Mouse (Mus musculus) forebrain, embryonic 15.5 days (tissue): ENCODE results near the gene Olfr638. TPM values are rescaled to one million over a fixed set of nuclear protein-coding genes. Genes with fewer than 3 reads are reported as not detected.

Experiments used
- polyA plus RNA-seq: library from polyadenylated mRNA; unstranded; fragments of >200 nt; fragmentation: Nextera tagmentation; extraction: Ambion mirVana; gene quantifications from 2 replicates; pipeline ENCODE4 v1.2.1, GENCODE M21; 2015

The Olfr638 gene
- polyA plus RNA-seq, 1 experiment from 2014 or later, result not detected

Other genes with a start within 250 kb of the Olfr638 start
- not detected in 2 replicates for gene Olfr630, start 241.4 kb upstream of the Olfr638 start, polyA plus RNA-seq
- not detected in 2 replicates for gene Olfr69, start 227.2 kb upstream of the Olfr638 start, polyA plus RNA-seq
- gene Olfr68, start 219.0 kb upstream of the Olfr638 start, polyA plus RNA-seq, result not detected in 2 replicates
- not detected in 2 replicates for gene Olfr67, start 206.9 kb upstream of the Olfr638 start, polyA plus RNA-seq
- 1,298 and 1,407 TPM in 2 replicates for gene Hbb-bt, start 184.8 kb upstream of the Olfr638 start, polyA plus RNA-seq
- gene Hbb-bs, start 170.7 kb upstream of the Olfr638 start, polyA plus RNA-seq, result 3,597 and 4,102 TPM in 2 replicates
- not detected in 2 replicates for gene Hbb-bh2, start 158.2 kb upstream of the Olfr638 start, polyA plus RNA-seq
- 1.1 and 2.1 TPM in 2 replicates for gene Hbb-bh1, start 155.6 kb upstream of the Olfr638 start, polyA plus RNA-seq
- 114 and 201 TPM in 2 replicates for gene Hbb-y, start 145.5 kb upstream of the Olfr638 start, polyA plus RNA-seq
- not detected in 2 replicates for gene Olfr66, start 112.5 kb upstream of the Olfr638 start, polyA plus RNA-seq
- gene Olfr64, start 104.3 kb upstream of the Olfr638 start, polyA plus RNA-seq, result not detected in 2 replicates
- not detected in 2 replicates for gene Olfr65, start 95.3 kb upstream of the Olfr638 start, polyA plus RNA-seq
- not detected in 2 replicates for gene Olfr631, start 69.9 kb upstream of the Olfr638 start, polyA plus RNA-seq
- gene Olfr632, start 64.4 kb upstream of the Olfr638 start, polyA plus RNA-seq, result not detected in 2 replicates
- not detected in 2 replicates for gene Olfr633, start 54.3 kb upstream of the Olfr638 start, polyA plus RNA-seq
- gene Olfr635, start 27.6 kb upstream of the Olfr638 start, polyA plus RNA-seq, result not detected in 2 replicates
- gene Olfr639, start 18.6 kb downstream of the Olfr638 start, polyA plus RNA-seq, result not detected in 2 replicates
- not detected in 2 replicates for gene Olfr640, start 26.8 kb downstream of the Olfr638 start, polyA plus RNA-seq
- not detected in 2 replicates for gene Olfr641, start 36.7 kb downstream of the Olfr638 start, polyA plus RNA-seq
- gene Olfr642, start 53.9 kb downstream of the Olfr638 start, polyA plus RNA-seq, result not detected in 2 replicates
- gene 4930516K23Rik, start 62.7 kb downstream of the Olfr638 start, polyA plus RNA-seq, result not detected in 2 replicates
- gene Olfr644, start 73.1 kb downstream of the Olfr638 start, polyA plus RNA-seq, result not detected in 2 replicates
- not detected in 2 replicates for gene Olfr645, start 86.7 kb downstream of the Olfr638 start, polyA plus RNA-seq
- not detected in 2 replicates for gene Olfr646, start 106.1 kb downstream of the Olfr638 start, polyA plus RNA-seq
- not detected in 2 replicates for gene Ubqln5, start 131.1 kb downstream of the Olfr638 start, polyA plus RNA-seq
- not detected in 2 replicates for gene Olfr643, start 138.7 kb downstream of the Olfr638 start, polyA plus RNA-seq
- gene Ubqln3, start 144.5 kb downstream of the Olfr638 start, polyA plus RNA-seq, result not detected in 2 replicates
- not detected in 2 replicates for gene Ubqlnl, start 151.8 kb downstream of the Olfr638 start, polyA plus RNA-seq
- not detected in 2 replicates for gene Olfm5, start 166.1 kb downstream of the Olfr638 start, polyA plus RNA-seq
- 0.33 and 0.47 TPM in 2 replicates for gene Olfr648, start 184.6 kb downstream of the Olfr638 start, polyA plus RNA-seq
- not detected in 2 replicates for gene Olfr649, start 197.2 kb downstream of the Olfr638 start, polyA plus RNA-seq
- 0.24 and 0.34 TPM in 2 replicates for gene Trim6, start 220.0 kb downstream of the Olfr638 start, polyA plus RNA-seq
- 0.46 and 0.62 TPM in 2 replicates for gene Trim34a, start 245.7 kb downstream of the Olfr638 start, polyA plus RNA-seq